Mouse (Mus musculus): ENCODE measurements at regions not wholly inside any gene's neighbourhood (a gene's known extent, or its start where the extent isn't known, plus 50 kb on each side); places are given as distances from the start of the nearest gene placed in this dataset.
"Not testable (repeated sequence)": the region's sequence is repeated elsewhere in the genome, so short reads cannot be mapped to it uniquely, and the experiment has no call there.

DNA sequence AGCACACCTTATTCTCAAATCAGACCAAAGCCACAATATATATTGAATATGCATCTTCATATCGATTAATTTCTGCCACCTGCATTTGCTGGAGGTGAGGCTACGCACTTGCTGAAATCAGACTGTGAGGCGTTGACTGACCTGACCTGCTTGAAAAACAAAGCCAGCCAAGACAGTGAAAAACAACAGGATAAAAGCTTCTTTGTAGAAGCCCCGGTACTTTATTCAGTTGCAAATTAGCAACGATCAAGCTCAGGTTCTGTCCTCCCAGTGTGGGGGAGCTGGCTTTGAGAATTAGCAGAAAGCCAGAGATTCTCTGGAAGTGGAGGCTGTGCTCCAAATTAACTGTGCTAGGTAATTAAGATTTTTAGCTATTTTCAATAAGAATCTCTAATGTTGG, 100.6 kb downstream of the Vmn2r79 start:
- Histone ChIP-seq H3K4me1 (ENCODE audit: control insufficient read depth, insufficient read depth, low read length) (no peaks in the 10 kb centered on the region), H3K36me3 (ENCODE audit: control insufficient read depth, insufficient read depth, low read length, poor library complexity, severe bottlenecking) (no peaks in the 10 kb centered on the region), H3K9me3 (replicated peaks; ENCODE audit: control insufficient read depth, insufficient read depth, low read length, poor library complexity, severe bottlenecking) (peaks cover 34% of the 10 kb centered on the region), H3K27ac (ENCODE audit: insufficient read depth, low read length) (no peak overlapping the region; the same call in 1 of the 2 replicates), H3K4me3 (ENCODE audit: low read depth, low read length) (no peak overlapping the region), H3K27me3 (ENCODE audit: control insufficient read depth, insufficient read depth, low read length, poor library complexity, severe bottlenecking) (no peaks in the 10 kb centered on the region), H3K9ac (ENCODE audit: low read depth, poor library complexity, severe bottlenecking) (no peak overlapping the region)
- TF ChIP-seq EP300 (IDR thresholded peaks at IDR 0.05; ENCODE audit: insufficient read depth, low read depth, low read length) (0 out of 2 replicates have a peak, but pooled peaks have one; percentile 30), CTCF (IDR thresholded peaks at IDR 0.05; ENCODE audit: low read depth, low read length) (no peak), POLR2A (IDR thresholded peaks at IDR 0.05; ENCODE audit: insufficient read depth, low read length) (no peak)

DNA sequence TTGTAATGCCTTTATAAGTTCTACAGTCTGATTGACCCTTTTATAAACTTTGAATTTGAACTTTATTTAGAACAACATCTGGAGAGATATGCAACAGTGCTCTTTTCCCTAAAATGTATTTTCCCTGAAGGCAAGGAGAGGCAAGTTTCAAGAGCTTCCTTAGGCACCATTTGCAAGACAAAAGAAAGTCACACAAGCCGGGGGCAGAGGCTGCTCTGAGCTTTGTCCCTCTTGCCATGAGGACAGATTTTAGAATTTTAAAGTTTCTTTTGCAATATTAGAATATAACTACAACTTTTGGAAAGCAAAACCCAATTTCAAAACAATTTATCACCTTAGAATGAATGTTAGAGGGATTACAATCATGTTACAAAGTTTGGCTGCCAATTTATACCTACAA, 103.7 kb downstream of the Vmn2r79 start:
- not testable (repeated sequence) for H3K4me3 ChIP-seq (ENCODE audit: low read depth, low read length); H3K4me1 ChIP-seq (ENCODE audit: control insufficient read depth, insufficient read depth, low read length); H3K27ac ChIP-seq (ENCODE audit: insufficient read depth, low read length); H3K9ac ChIP-seq (ENCODE audit: low read depth, poor library complexity, severe bottlenecking); H3K27me3 ChIP-seq (ENCODE audit: control insufficient read depth, insufficient read depth, low read length, poor library complexity, severe bottlenecking); H3K36me3 ChIP-seq (ENCODE audit: control insufficient read depth, insufficient read depth, low read length, poor library complexity, severe bottlenecking)
- H3K9me3 ChIP-seq (replicated peaks; ENCODE audit: control insufficient read depth, insufficient read depth, low read length, poor library complexity, severe bottlenecking): peaks cover 34% of the 10 kb centered on the region

DNA sequence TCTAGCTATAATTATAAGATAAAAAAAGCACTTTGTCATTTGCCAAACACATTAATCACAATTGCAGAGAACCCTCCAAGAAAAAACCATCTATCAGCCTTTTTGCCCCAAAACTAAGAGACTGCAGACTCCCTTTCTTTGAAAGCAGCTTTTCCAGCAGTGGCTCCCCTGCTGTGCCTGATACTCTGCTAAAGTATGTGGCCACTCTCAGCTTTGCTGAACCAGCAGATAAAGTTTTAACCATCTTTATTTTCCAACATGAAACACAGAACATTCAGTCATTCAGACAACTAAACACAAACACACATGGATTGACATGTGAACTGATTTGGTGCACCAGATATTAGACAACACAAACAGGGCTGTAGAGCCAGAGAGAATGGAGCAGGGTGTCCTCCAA, 104.5 kb downstream of the Vmn2r79 start:
- not testable (repeated sequence) for H3K4me3 ChIP-seq (ENCODE audit: low read depth, low read length)

DNA sequence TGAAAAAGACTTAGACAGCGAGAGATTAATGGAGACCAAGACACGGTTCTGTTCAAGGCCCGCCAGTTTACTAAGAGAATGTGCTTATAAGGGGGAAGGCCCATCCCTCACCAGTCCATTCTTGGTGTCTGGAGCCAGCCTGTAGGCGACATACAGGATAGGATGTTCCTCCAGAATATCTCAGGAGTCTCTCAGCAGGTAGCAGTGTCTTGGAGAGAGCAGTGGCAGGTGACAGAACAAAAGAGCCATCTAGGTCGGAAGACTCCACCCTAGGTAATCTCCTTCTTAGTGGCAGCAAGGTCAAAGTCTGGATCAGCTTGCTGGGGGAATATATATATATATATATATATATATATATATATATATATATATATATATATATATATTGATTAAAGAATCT, 105.4 kb downstream of the Vmn2r79 start:
- H3K36me3 ChIP-seq (ENCODE audit: control insufficient read depth, insufficient read depth, low read length, poor library complexity, severe bottlenecking); H3K4me1 ChIP-seq (ENCODE audit: control insufficient read depth, insufficient read depth, low read length); H3K27ac ChIP-seq (ENCODE audit: insufficient read depth, low read length); H3K9ac ChIP-seq (ENCODE audit: low read depth, poor library complexity, severe bottlenecking); H3K4me3 ChIP-seq (ENCODE audit: low read depth, low read length); H3K27me3 ChIP-seq (ENCODE audit: control insufficient read depth, insufficient read depth, low read length, poor library complexity, severe bottlenecking): not testable (repeated sequence)
- peaks cover 22% of the 10 kb centered on the region for H3K9me3 ChIP-seq (replicated peaks; ENCODE audit: control insufficient read depth, insufficient read depth, low read length, poor library complexity, severe bottlenecking)

More for the DNA sequence above, 104.5 kb downstream of the Vmn2r79 start:
- not testable (repeated sequence) for H3K27me3 ChIP-seq (ENCODE audit: control insufficient read depth, insufficient read depth, low read length, poor library complexity, severe bottlenecking); H3K4me1 ChIP-seq (ENCODE audit: control insufficient read depth, insufficient read depth, low read length); H3K9ac ChIP-seq (ENCODE audit: low read depth, poor library complexity, severe bottlenecking); H3K27ac ChIP-seq (ENCODE audit: insufficient read depth, low read length); H3K36me3 ChIP-seq (ENCODE audit: control insufficient read depth, insufficient read depth, low read length, poor library complexity, severe bottlenecking)
- H3K9me3 ChIP-seq (replicated peaks; ENCODE audit: control insufficient read depth, insufficient read depth, low read length, poor library complexity, severe bottlenecking): peaks cover 26% of the 10 kb centered on the region

DNA sequence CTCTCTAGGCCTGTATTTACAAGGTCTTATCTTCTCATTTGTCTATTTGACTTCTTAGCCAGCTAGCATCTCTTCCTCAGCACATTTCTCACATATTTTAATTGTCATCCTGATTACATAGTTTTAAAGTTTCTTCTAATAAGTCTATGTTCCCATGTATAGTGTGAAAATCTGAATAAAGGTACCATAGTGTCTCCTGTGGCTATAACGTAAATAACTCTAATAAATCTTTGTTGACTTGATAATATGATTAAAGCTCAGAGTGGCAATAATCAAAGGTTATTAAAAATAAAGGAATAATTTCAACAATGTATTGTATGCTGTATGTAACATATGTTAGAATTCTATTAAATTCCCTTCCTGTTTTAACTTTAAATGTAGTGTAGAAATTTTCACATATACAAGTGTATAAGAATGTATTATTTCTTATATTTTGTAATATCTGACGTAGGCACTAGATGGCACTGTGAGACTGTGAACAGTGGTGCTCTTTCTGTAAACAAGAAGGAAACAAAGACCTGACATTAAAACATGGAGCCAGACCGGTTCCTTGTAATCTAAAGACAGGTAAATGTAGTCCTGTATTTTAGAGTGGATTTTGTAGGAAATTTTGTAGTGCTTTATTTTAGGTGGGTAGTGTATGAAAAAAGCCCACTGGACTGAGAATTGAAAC, 114.5 kb downstream of the Vmn2r79 start:
- TF ChIP-seq POLR2A (IDR thresholded peaks at IDR 0.05; ENCODE audit: insufficient read depth, low read length): no peak
- TF ChIP-seq EP300 (IDR thresholded peaks at IDR 0.05; ENCODE audit: insufficient read depth, low read depth, low read length): no peak
- TF ChIP-seq CTCF (IDR thresholded peaks at IDR 0.05; ENCODE audit: low read depth, low read length): no peak
- Histone ChIP-seq H3K27me3 (ENCODE audit: control insufficient read depth, insufficient read depth, low read length, poor library complexity, severe bottlenecking) (no peaks in the 10 kb centered on the region), H3K4me3 (ENCODE audit: low read depth, low read length) (no peak overlapping the region), H3K4me1 (ENCODE audit: control insufficient read depth, insufficient read depth, low read length) (no peaks in the 10 kb centered on the region), H3K27ac (ENCODE audit: insufficient read depth, low read length) (no peak overlapping the region), H3K9ac (ENCODE audit: low read depth, poor library complexity, severe bottlenecking) (no peak overlapping the region), H3K36me3 (ENCODE audit: control insufficient read depth, insufficient read depth, low read length, poor library complexity, severe bottlenecking) (no peaks in the 10 kb centered on the region), H3K9me3 (replicated peaks; ENCODE audit: control insufficient read depth, insufficient read depth, low read length, poor library complexity, severe bottlenecking) (no peaks in the 10 kb centered on the region)

DNA sequence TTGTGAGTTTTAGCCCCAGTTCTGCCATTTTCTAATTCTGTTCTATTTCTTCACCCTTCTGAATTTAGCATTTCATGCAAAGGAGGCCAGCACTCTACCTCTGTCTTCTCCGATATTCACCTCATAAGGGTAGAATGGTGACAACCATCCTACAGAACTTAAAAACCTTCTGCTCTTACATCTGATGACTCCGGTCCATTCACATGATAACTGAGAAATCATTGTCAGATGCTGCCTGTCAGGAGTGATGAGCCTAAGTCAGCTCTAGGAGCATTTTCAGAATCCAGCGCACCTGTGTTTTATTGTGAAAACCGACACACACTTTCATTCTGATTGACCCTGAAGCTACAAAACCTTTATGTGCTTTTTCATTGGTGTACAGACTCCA, 115.1 kb downstream of the Vmn2r79 start:
- Histone ChIP-seq H3K27me3 (ENCODE audit: control insufficient read depth, insufficient read depth, low read length, poor library complexity, severe bottlenecking) (no peaks in the 10 kb centered on the region), H3K9me3 (replicated peaks; ENCODE audit: control insufficient read depth, insufficient read depth, low read length, poor library complexity, severe bottlenecking) (no peaks in the 10 kb centered on the region), H3K9ac (ENCODE audit: low read depth, poor library complexity, severe bottlenecking) (no peak overlapping the region), H3K4me1 (ENCODE audit: control insufficient read depth, insufficient read depth, low read length) (no peaks in the 10 kb centered on the region), H3K4me3 (ENCODE audit: low read depth, low read length) (no peak overlapping the region), H3K27ac (ENCODE audit: insufficient read depth, low read length) (no peak overlapping the region), H3K36me3 (ENCODE audit: control insufficient read depth, insufficient read depth, low read length, poor library complexity, severe bottlenecking) (no peaks in the 10 kb centered on the region)
- TF ChIP-seq POLR2A (IDR thresholded peaks at IDR 0.05; ENCODE audit: insufficient read depth, low read length): no peak
- no peak for TF ChIP-seq EP300 (IDR thresholded peaks at IDR 0.05; ENCODE audit: insufficient read depth, low read depth, low read length)
- no peak for TF ChIP-seq CTCF (IDR thresholded peaks at IDR 0.05; ENCODE audit: low read depth, low read length)

Measured in ES-Bruce4 (cell line).